Mouse (Mus musculus) erythroblast, embryonic 14.5 days (primary cell): ENCODE data around the gene Itga7. TPM values are rescaled to one million over a fixed set of nuclear protein-coding genes. Genes with fewer than 3 reads are reported as not detected.

ENCODE experiments used
- H3K27me3 ChIP-seq: 2 replicates; pipeline ENCODE4 v1.6.1; 2012; ENCODE audit warnings: inconsistent platforms; ENCODE audit not compliant: control insufficient read depth
- H3K36me3 ChIP-seq: 2 replicates; pipeline ENCODE4 v1.6.1; 2012; ENCODE audit warnings: mild to moderate bottlenecking, inconsistent platforms; ENCODE audit not compliant: control insufficient read depth
- H3K4me1 ChIP-seq: 2 replicates; pipeline ENCODE4 v1.6.1; 2012; ENCODE audit warnings: inconsistent platforms; ENCODE audit not compliant: control insufficient read depth
- H3K4me3 ChIP-seq: replicated peaks from 2 replicates; pipeline ENCODE3; 2012; ENCODE audit warnings: moderate library complexity, mild to moderate bottlenecking, inconsistent platforms
- H3K9me3 ChIP-seq: 2 replicates; pipeline ENCODE4 v1.6.1; 2012; ENCODE audit warnings: low read length, inconsistent platforms, mixed read lengths; ENCODE audit not compliant: control insufficient read depth
- GATA1 ChIP-seq: IDR thresholded peaks from 2 replicates; pipeline ENCODE4 v1.6.1; 2012; ENCODE audit warnings: low read length, inconsistent platforms, mixed read lengths
- TAL1 ChIP-seq: IDR thresholded peaks from 3 replicates; pipeline ENCODE4 v1.6.1; 2012; ENCODE audit warnings: low read length, inconsistent platforms, mixed read lengths
- polyA plus RNA-seq: library from polyadenylated mRNA; stranded (reverse); fragments of >175 nt; gene quantifications from 2 replicates; pipeline ENCODE4 v1.2.3, GENCODE M21; 2012

Itga7 gene
- polyA plus RNA-seq, 1 experiment: not detected

DNA sequence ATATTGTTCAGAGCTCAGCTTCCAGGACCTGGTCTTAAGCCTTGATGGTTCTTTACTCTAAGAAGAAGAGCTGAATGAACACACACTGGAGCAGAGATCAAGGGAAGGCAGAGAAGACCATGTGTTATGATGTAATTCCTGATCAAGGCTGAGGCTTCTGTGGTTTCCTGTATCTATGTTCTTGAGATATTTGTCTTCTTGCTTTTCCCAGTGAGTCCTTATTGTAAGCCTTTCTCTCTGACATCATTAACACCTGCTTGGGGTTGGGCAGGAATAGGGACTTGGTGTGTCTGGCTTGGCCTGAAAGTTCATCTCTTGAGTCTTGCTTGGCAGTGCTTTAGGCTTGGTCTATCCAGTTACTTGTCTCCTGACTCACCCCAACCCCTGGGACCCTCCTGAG is 57.4 kb downstream of the Itga7 start:
- H3K4me3 ChIP-seq: no peak overlapping the region
- H3K9me3 ChIP-seq: peaks cover 3% of the 10 kb centered on the region; the same call in 1 of the 2 replicates
- H3K4me1 ChIP-seq: no peaks in the 10 kb centered on the region
- H3K36me3 ChIP-seq: no peaks in the 10 kb centered on the region
- no peaks in the 10 kb centered on the region for H3K27me3 ChIP-seq
- no peak for TF ChIP-seq TAL1
- TF ChIP-seq GATA1: no peak

DNA sequence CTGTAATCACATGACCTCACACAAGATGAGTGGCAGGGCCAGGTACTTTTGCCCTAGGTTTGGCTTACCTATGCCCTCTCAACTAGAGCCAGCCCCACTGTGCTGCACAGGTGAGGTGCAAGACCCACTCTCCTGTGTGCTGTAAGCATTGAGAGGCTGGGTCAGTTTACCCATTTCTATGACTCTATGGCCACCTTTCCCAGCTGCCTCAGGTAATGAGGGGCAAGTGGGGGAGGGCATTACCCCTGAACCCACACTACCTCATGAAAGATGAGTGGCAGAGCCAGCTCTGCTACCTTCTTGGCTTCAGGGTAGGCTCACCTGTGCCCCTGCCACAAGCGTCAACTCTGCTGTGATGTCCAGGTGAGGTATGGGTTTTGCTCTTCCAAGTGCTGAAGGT is 62.2 kb downstream of the Itga7 start:
- TF ChIP-seq TAL1: no peak
- TF ChIP-seq GATA1: no peak
- H3K4me1 ChIP-seq: no peaks in the 10 kb centered on the region
- no peaks in the 10 kb centered on the region for H3K36me3 ChIP-seq
- peaks cover 7% of the 10 kb centered on the region; the same call in 1 of the 2 replicates for H3K9me3 ChIP-seq
- H3K27me3 ChIP-seq: no peaks in the 10 kb centered on the region
- no peak overlapping the region for H3K4me3 ChIP-seq

DNA sequence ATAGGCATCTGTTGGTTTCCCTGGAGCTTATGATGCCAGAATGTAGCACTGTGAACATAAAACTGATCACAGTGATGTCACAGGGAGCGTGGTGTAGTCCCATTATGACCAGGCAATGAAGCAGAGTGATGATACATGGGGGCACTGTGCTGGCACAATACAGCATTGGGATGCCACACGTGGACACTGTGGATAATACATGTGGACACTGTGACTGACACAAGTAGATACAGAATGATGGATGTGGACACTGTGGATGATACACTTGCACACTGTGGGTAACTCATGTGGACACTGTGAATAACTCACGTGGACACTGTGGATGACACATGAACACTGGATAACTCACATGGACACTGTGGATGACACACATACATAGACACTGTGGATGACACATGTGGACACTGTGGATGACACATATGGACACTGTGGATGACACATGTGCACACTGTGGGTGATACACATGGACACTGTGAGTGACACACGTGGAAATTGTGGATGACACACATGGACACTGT is 63.0 kb downstream of the Itga7 start:
- no peaks in the 10 kb centered on the region for H3K27me3 ChIP-seq
- no peak for TF ChIP-seq TAL1
- H3K4me1 ChIP-seq: no peaks in the 10 kb centered on the region
- H3K36me3 ChIP-seq: no peaks in the 10 kb centered on the region
- no peak overlapping the region for H3K4me3 ChIP-seq
- H3K9me3 ChIP-seq: peaks cover 7% of the 10 kb centered on the region; the same call in 1 of the 2 replicates

DNA sequence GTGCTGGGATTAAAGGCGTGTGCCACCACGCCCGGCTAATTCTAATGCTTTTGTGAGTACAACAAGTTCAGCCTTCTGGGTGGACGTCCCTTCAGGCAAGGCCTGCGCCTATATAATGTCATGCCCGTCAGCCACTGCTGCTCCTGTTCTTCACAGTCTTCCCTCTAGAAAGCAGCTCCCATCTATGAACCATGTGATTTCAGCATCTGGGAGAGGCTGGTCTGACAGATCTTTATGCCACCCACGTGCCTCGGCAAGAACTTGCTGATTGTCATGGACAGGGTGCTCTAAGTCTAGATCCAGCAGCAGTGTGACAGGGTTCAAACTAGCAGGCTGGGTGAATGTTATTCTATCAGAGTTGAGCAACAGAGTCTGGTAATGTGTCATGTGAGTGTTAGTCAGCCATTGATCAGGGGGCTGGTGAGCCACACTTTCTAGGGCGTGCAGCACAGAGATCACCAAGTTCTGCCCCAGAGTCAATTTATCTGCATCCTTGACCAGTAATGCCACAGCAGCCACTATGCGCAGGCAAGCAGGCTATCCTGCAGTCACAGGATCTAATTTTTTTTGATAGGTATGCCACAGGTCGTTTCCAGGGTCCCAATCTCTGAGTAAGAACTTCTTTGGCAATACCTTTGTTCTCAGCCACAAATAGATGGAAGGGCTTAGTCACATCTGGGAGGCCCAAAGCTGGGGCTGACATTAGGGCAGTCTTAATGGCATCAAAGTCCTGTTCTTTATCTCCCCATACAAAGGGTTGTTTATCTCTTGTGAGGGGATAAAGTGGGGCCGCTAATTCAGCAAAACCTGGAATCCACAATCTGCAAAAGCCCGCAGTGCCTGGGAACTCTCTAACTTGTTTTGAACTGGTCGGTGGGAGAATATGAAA is 70.7 kb downstream of the Itga7 start:
- Histone ChIP-seq H3K36me3 (no peaks in the 10 kb centered on the region), H3K4me3 (no peak overlapping the region), H3K27me3 (no peaks in the 10 kb centered on the region), H3K4me1 (no peaks in the 10 kb centered on the region), H3K9me3 (peaks cover 18% of the 10 kb centered on the region)
- TF ChIP-seq TAL1 (no peak), GATA1 (no peak)

Other genes starting within 250 kb of the Itga7 start
- gene Rab5b, start 237.6 kb upstream of the Itga7 start, polyA plus RNA-seq: 1.1 and 1.2 TPM in 2 replicates
- gene Pmel, start 229.6 kb upstream of the Itga7 start, polyA plus RNA-seq: not detected in 2 replicates
- 2.3 and 2.6 TPM in 2 replicates for gene Cdk2, start 228.8 kb upstream of the Itga7 start, polyA plus RNA-seq
- 0.02 and 0.03 TPM in 2 replicates for gene Dgka, start 189.0 kb upstream of the Itga7 start, polyA plus RNA-seq
- 10.9 and 11.7 TPM in 2 replicates for gene Pym1, start 185.9 kb upstream of the Itga7 start, polyA plus RNA-seq
- 0.01 TPM in 1 of 2 replicates, not detected in the other for gene Mmp19, start 142.9 kb upstream of the Itga7 start, polyA plus RNA-seq
- gene Dnajc14, start 129.8 kb upstream of the Itga7 start, polyA plus RNA-seq: 0.94 and 1.2 TPM in 2 replicates
- 0.07 and 0.09 TPM in 2 replicates for gene Tmem198b, start 129.4 kb upstream of the Itga7 start, polyA plus RNA-seq
- gene Sarnp, start 116.5 kb upstream of the Itga7 start, polyA plus RNA-seq: 1.4 and 2.5 TPM in 2 replicates
- gene Ormdl2, start 112.2 kb upstream of the Itga7 start, polyA plus RNA-seq: 1.3 and 2.2 TPM in 2 replicates
- not detected in 2 replicates for gene Gdf11, start 42.1 kb upstream of the Itga7 start, polyA plus RNA-seq
- 0.04 and 0.21 TPM in 2 replicates for gene Cd63, start 32.8 kb upstream of the Itga7 start, polyA plus RNA-seq
- gene Rdh5, start 10.9 kb upstream of the Itga7 start, polyA plus RNA-seq: 0.06 and 0.17 TPM in 2 replicates
- gene Bloc1s1, start 9.8 kb upstream of the Itga7 start, polyA plus RNA-seq: 16.6 and 25.2 TPM in 2 replicates
- gene Mettl7b, start 27.2 kb downstream of the Itga7 start, polyA plus RNA-seq: not detected in 2 replicates
- not detected in 2 replicates for gene Olfr9, start 55.6 kb downstream of the Itga7 start, polyA plus RNA-seq
- gene Olfr763, start 77.0 kb downstream of the Itga7 start, polyA plus RNA-seq: not detected in 2 replicates
- not detected in 2 replicates for gene Olfr764-ps1, start 106.1 kb downstream of the Itga7 start, polyA plus RNA-seq
- gene Olfr765, start 116.2 kb downstream of the Itga7 start, polyA plus RNA-seq: not detected in 2 replicates
- not detected in 2 replicates for gene Olfr766-ps1, start 135.2 kb downstream of the Itga7 start, polyA plus RNA-seq
- gene Olfr767, start 149.1 kb downstream of the Itga7 start, polyA plus RNA-seq: not detected in 2 replicates
- not detected in 2 replicates for gene Olfr768, start 165.6 kb downstream of the Itga7 start, polyA plus RNA-seq
- gene Olfr769, start 184.0 kb downstream of the Itga7 start, polyA plus RNA-seq: not detected in 2 replicates
- gene Olfr770, start 205.2 kb downstream of the Itga7 start, polyA plus RNA-seq: not detected in 2 replicates
- not detected in 2 replicates for gene Olfr771, start 230.9 kb downstream of the Itga7 start, polyA plus RNA-seq
- not detected in 2 replicates for gene Olfr772, start 244.1 kb downstream of the Itga7 start, polyA plus RNA-seq